Mouse (Mus musculus): Measurements from ENCODE around the gene Nubp2.

Nubp2 gene

DNA sequence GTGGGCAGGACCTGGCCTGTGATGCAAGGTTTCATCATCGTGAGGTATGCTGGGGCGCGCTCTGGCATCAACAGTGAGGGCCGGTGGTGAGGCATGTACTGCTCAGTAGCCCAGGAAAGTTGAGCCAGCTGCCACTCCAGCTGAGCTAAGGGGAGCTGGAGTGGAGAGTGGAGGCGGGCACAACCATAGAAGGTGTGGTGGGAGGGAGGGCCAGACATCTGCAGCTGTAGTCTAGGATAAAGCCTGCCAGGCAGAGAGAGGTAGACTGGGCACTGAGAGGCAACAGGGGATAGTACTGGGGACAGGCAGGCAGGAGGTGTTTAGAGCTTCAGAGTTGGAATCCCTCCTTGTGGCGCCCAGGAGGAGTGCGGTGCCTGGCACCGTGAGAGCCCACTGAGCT, 26.1 kb downstream of the Nubp2 start:
- DNase-seq = no peak

DNA sequence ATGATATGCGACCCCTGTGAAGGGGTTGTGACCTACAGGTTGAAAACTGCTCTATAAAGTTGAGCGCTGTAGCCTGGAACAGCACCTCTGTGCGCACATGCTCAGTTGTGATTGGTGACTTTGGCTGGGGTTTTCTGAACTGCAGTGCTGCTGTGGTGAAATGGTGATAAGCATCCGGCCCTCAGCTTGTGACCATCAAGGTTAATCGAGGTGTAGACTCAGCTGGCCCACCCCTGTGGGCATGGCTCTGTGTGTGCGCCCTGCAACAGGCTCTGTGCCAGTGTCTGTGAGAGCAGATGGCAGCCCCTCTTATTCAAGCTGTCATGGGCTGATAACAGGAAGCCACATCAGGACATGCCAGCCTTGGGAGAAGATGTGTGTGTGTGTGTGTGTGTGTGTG, 27.2 kb downstream of the Nubp2 start:
- peak; percentile 78 to 79 for DNase-seq

DNA sequence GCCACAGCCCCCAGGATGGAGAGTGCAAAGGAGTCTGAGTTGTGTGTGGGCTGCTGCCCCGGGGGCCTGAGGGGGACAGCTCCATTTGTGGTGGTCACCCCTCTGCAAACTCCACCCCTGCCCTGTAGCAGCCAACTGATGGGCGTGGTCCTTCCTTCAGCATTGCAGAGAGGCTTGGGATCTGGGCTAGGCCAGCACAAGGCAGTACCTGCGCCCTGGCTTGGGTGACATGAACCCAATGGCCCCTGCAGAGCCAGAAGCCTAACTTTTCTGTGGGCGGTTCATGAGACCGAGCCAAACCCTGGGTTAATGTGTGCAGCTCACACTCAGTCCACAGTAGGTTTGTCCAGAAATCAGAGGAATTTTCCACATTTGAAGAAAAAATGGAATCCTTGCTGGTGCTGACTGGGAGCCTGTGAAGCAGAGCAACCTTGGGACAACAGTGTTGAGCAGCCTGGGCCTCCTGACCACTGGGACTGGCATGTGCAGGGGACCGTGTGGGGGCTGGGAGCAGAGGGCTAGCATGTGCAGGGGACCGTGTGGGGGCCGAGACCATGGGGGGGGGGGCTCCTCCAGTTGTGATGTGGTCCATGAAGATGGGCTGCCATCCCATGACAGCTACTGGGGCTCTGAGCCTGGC, 28.2 kb downstream of the Nubp2 start:
- DNase-seq = peak in 1 of 2 experiments; percentile 16

DNA sequence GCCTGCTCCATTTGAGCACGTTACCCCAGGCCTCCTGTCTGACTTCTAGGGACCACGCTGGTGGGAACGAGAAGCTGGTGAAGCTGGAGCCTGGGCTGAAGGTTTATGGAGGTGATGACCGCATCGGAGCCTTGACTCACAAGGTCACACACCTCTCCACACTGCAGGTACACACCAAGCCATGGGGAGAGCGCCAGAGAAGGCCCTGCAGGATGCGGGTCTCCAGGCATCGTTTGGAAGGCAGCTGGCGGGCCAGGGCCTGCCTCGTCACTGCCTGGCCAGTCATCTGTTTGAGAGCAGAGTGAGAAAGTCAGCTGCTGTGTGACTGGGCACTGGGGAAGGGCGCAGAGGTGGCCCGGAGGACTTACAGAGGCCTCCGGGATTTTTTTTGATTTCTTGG, 29.6 kb downstream of the Nubp2 start:
- no peak for DNase-seq

- no peak for DNase-seq
Measured at GRCm38 (mm10) chr17:24855838-24856464, 30.2 kb downstream of the Nubp2 start.

GRCm38 (mm10) chr17:24851381-24852125, 34.6 kb downstream of the Nubp2 start:
- DNase-seq = peak in 1 of 2 experiments; percentile 8

DNA sequence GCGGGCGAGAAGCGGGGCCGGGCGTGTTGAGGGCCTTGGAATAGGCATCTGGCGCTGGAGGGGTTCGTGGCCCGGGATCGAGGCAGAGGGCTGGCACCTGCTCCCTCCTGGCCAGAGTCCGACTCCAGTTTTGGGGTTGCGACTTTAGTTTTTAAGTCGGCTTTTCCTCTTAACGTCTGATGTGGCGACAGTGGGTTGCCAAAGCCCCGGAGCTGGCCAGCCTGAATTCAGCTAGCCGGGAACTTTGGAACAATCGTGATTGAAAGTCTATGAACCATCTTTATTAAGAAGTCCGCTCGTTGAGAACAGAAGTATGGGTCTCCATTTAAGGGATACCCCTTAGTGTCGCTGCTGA, 35.4 kb downstream of the Nubp2 start:
- DNase-seq = no peak

- DNase-seq = peak; percentile 95 to 96
Measured at GRCm38 (mm10) chr17:24850065-24850772, 35.9 kb downstream of the Nubp2 start, which contains the start of gene Fahd1. Gene Fahd1, minus strand, starts transcription at chr17:24850364.

DNA sequence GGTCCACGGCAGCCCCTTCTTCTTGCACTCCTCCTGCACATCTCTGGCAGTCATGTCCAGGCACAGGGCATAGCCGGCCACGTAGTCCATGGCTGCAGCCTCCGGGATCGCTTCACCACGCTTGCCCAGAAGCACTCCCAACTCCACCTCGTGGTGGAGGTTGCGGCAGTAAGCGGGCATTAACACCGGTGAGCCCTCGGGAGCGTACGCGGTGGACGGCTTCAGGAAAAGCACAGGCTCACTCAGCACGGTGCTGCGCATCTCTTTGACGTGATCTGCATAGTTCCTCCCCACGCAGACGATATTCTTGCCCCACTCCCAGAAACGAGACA, 36.5 kb downstream of the Nubp2 start:
- DNase-seq = no peak

- no peak for DNase-seq
Measured at GRCm38 (mm10) chr17:24848600-24849031, 37.5 kb downstream of the Nubp2 start.

- DNase-seq = no peak
Measured at GRCm38 (mm10) chr17:24847386-24847785, 38.8 kb downstream of the Nubp2 start.

GRCm38 (mm10) chr17:24844525-24844924, 41.6 kb downstream of the Nubp2 start:
- DNase-seq = no peak

GRCm38 (mm10) chr17:24842631-24843030, 43.5 kb downstream of the Nubp2 start:
- peak in 1 of 2 experiments; percentile 18 for DNase-seq

GRCm38 (mm10) chr17:24841133-24841532, 45.0 kb downstream of the Nubp2 start:
- peak; percentile 72 to 73 for DNase-seq

- no peak for DNase-seq
Measured at GRCm38 (mm10) chr17:24840341-24840740, 45.8 kb downstream of the Nubp2 start.

GRCm38 (mm10) chr17:24839842-24840241, 46.3 kb downstream of the Nubp2 start, which contains the start of gene Hagh:
Gene Hagh, plus strand, starts transcription at chr17:24840143.
- no peak for DNase-seq

Data from cerebellum, postnatal 14 days (tissue).